Mouse (Mus musculus) embryonic facial prominence, embryonic 14.5 days (tissue): Measurements from ENCODE around the gene Exoc6. TPM values are rescaled to one million over a fixed set of nuclear protein-coding genes. Genes with fewer than 3 reads are reported as not detected.

ENCODE experiments used
- ATAC-seq: fragments of 200-750 bp; cut with Nextera tagmentation; 2 replicates; pipeline ENCODE4 v1.8.0; 2017; ENCODE audit warnings: low read depth, moderate number of reproducible peaks, moderate TSS enrichment
- DNase-seq: peaks from one replicate; pipeline ENCODE4 v3.0.0-alpha.2; 2015; ENCODE audit warnings: low spot score
- H3K27ac ChIP-seq: fragments of 300-500 bp; sonication (generic); replicated peaks from 2 replicates; pipeline ENCODE4 v1.5.1; 2014; ENCODE audit warnings: low read depth, mild to moderate bottlenecking, low read length, moderate library complexity
- H3K27me3 ChIP-seq: fragments of 300-500 bp; sonication (generic); replicated peaks from 2 replicates; pipeline ENCODE4 v1.6.1; 2014; ENCODE audit warnings: low read length; ENCODE audit not compliant: control insufficient read depth, insufficient read depth
- H3K36me3 ChIP-seq: fragments of 300-500 bp; sonication (generic); 2 replicates; pipeline ENCODE4 v1.6.1; 2014; ENCODE audit warnings: low read length, mixed read lengths; ENCODE audit not compliant: control insufficient read depth, insufficient read depth
- H3K4me1 ChIP-seq: fragments of 300-500 bp; sonication (generic); 2 replicates; pipeline ENCODE4 v1.6.1; 2014; ENCODE audit warnings: antibody characterized with exemption, low read length; ENCODE audit not compliant: control insufficient read depth, insufficient read depth
- H3K4me2 ChIP-seq: fragments of 300-500 bp; sonication (generic); 2 replicates; pipeline ENCODE4 v1.6.1; 2014; ENCODE audit warnings: low read depth, mild to moderate bottlenecking, low read length, moderate library complexity, mixed read lengths
- H3K4me3 ChIP-seq: fragments of 300-500 bp; sonication (generic); 2 replicates; pipeline ENCODE4 v1.5.1; 2014; ENCODE audit warnings: low read depth, mild to moderate bottlenecking, low read length
- H3K9ac ChIP-seq: fragments of 300-500 bp; sonication (generic); 2 replicates; pipeline ENCODE4 v1.6.1; 2014; ENCODE audit warnings: low read depth, mild to moderate bottlenecking, low read length, moderate library complexity, mixed read lengths
- H3K9me3 ChIP-seq: fragments of 300-500 bp; sonication (generic); 2 replicates; pipeline ENCODE4 v1.6.1; 2016; ENCODE audit warnings: low read length; ENCODE audit not compliant: control insufficient read depth
- WGBS: fragments of 180-500 bp; shearing (Covaris S2); extraction: QIAGEN DNeasy Blood & Tissue Kit; methylation state at CpG from one replicate; pipeline ENCODE4 v1.1.7; 2014; 5-methylcytosine and 5-hydroxymethylcytosine counted together
- polyA plus RNA-seq: library from polyadenylated mRNA; unstranded; fragments of >200 nt; fragmentation: Nextera tagmentation; extraction: Ambion mirVana; gene quantifications from 2 replicates; pipeline ENCODE4 v1.2.1, GENCODE M21; 2014

Gene Exoc6
- polyA plus RNA-seq, result 10.7 and 13.0 TPM in 2 replicates

GRCm38 (mm10) chr19:37550101-37551039 is at the start of gene Exoc6:
Exoc6 (plus strand) TSS chr19:37550418.
- peaks cover 10% of the 10 kb centered on the region; the same call in 1 of the 2 replicates for H3K27me3 ChIP-seq
- H3K36me3 ChIP-seq, result no peaks in the 10 kb centered on the region
- peak within 1 kb of the TSS; percentile 78 for H3K4me3 ChIP-seq
- peak within 1 kb of the TSS; percentile 66 for H3K9ac ChIP-seq
- no peak within 1 kb of the TSS for H3K27ac ChIP-seq
- no peaks in the 10 kb centered on the region for H3K9me3 ChIP-seq
- ATAC-seq (peak; percentile 90), DNase-seq (peak; percentile 77)
- peak within 1 kb of the TSS; percentile 96 for H3K4me2 ChIP-seq
- WGBS, result 2% methylated on average over 32 of the region's 89 CpGs
- no peaks in the 10 kb centered on the region for H3K4me1 ChIP-seq

GRCm38 (mm10) chr19:37502996-37503395 is 47.2 kb upstream of the Exoc6 start:
- DNase-seq (no peak), ATAC-seq (no peak)
- H3K4me2 ChIP-seq, result no peak overlapping the region
- H3K9ac ChIP-seq, result no peak overlapping the region
- WGBS, result 81% methylated on average over 8 of the region's 8 CpGs
- no peaks in the 10 kb centered on the region for H3K36me3 ChIP-seq
- H3K4me3 ChIP-seq, result no peak overlapping the region
- H3K27ac ChIP-seq, result no peak overlapping the region
- no peaks in the 10 kb centered on the region for H3K27me3 ChIP-seq
- no peaks in the 10 kb centered on the region for H3K4me1 ChIP-seq
- H3K9me3 ChIP-seq, result no peaks in the 10 kb centered on the region

GRCm38 (mm10) chr19:37506066-37506465 is 44.2 kb upstream of the Exoc6 start:
- Histone ChIP-seq H3K9me3 (no peaks in the 10 kb centered on the region), H3K27ac (no peak overlapping the region), H3K4me2 (no peak overlapping the region), H3K27me3 (no peaks in the 10 kb centered on the region), H3K4me1 (no peaks in the 10 kb centered on the region), H3K36me3 (no peaks in the 10 kb centered on the region), H3K4me3 (no peak overlapping the region), H3K9ac (no peak overlapping the region)
- WGBS, result 54% methylated on average over 7 of the region's 7 CpGs
- no peak for ATAC-seq
- no peak for DNase-seq

GRCm38 (mm10) chr19:37506614-37507013 is 43.6 kb upstream of the Exoc6 start:
- H3K27me3 ChIP-seq, result no peaks in the 10 kb centered on the region
- H3K4me2 ChIP-seq, result no peak overlapping the region
- no peaks in the 10 kb centered on the region for H3K36me3 ChIP-seq
- H3K4me3 ChIP-seq, result no peak overlapping the region
- H3K9me3 ChIP-seq, result no peaks in the 10 kb centered on the region
- 62% methylated on average over 5 of the region's 5 CpGs for WGBS
- DNase-seq (no peak), ATAC-seq (no peak)
- no peak overlapping the region for H3K9ac ChIP-seq
- H3K27ac ChIP-seq, result no peak overlapping the region
- no peaks in the 10 kb centered on the region for H3K4me1 ChIP-seq

- no peaks in the 10 kb centered on the region for H3K27me3 ChIP-seq
- ATAC-seq (no peak), DNase-seq (peak; percentile 76)
- WGBS, result 11% methylated on average over 11 of the region's 11 CpGs
- no peak overlapping the region for H3K9ac ChIP-seq
- no peak overlapping the region for H3K27ac ChIP-seq
- H3K9me3 ChIP-seq, result no peaks in the 10 kb centered on the region
- H3K4me3 ChIP-seq, result no peak overlapping the region
- no peaks in the 10 kb centered on the region for H3K4me1 ChIP-seq
- H3K36me3 ChIP-seq, result no peaks in the 10 kb centered on the region
- H3K4me2 ChIP-seq, result no peak overlapping the region
Observed at GRCm38 (mm10) chr19:37509725-37510124, 40.5 kb upstream of the Exoc6 start.

- no peaks in the 10 kb centered on the region for H3K4me1 ChIP-seq
- 49% methylated on average over 7 of the region's 7 CpGs for WGBS
- H3K27ac ChIP-seq, result no peak overlapping the region
- peak; percentile 20 for DNase-seq
- no peaks in the 10 kb centered on the region for H3K9me3 ChIP-seq
- H3K4me3 ChIP-seq, result no peak overlapping the region
- no peak; the same call in 1 of the 2 replicates for ATAC-seq
- no peaks in the 10 kb centered on the region for H3K27me3 ChIP-seq
- no peak overlapping the region for H3K4me2 ChIP-seq
- H3K9ac ChIP-seq, result no peak overlapping the region
- no peaks in the 10 kb centered on the region for H3K36me3 ChIP-seq
Observed at GRCm38 (mm10) chr19:37514811-37515292, 35.4 kb upstream of the Exoc6 start.

GRCm38 (mm10) chr19:37517419-37517818 is 32.8 kb upstream of the Exoc6 start:
- Histone ChIP-seq H3K9me3 (no peaks in the 10 kb centered on the region), H3K4me3 (no peak overlapping the region), H3K27ac (no peak overlapping the region), H3K36me3 (no peaks in the 10 kb centered on the region), H3K4me1 (no peaks in the 10 kb centered on the region), H3K4me2 (no peak overlapping the region), H3K9ac (no peak overlapping the region), H3K27me3 (no peaks in the 10 kb centered on the region)
- DNase-seq (no peak), ATAC-seq (no peak)
- 78% methylated on average over 7 of the region's 7 CpGs for WGBS

- WGBS, result 69% methylated on average over 18 of the region's 18 CpGs
- no peak overlapping the region for H3K27ac ChIP-seq
- H3K4me1 ChIP-seq, result no peaks in the 10 kb centered on the region
- H3K9me3 ChIP-seq, result no peaks in the 10 kb centered on the region
- ATAC-seq (no peak), DNase-seq (peak; percentile 10)
- no peaks in the 10 kb centered on the region for H3K27me3 ChIP-seq
- no peaks in the 10 kb centered on the region for H3K36me3 ChIP-seq
- no peak overlapping the region for H3K9ac ChIP-seq
- H3K4me3 ChIP-seq, result no peak overlapping the region
- H3K4me2 ChIP-seq, result no peak overlapping the region
Observed at GRCm38 (mm10) chr19:37520740-37521433, 29.3 kb upstream of the Exoc6 start.
